Mouse (Mus musculus): Measurements from ENCODE around the gene Galnt5.

Gene Galnt5

GRCm38 (mm10) chr2:57997752-57998430 lies at the start of gene Galnt5:
Galnt5 (plus strand) TSS chr2:57997884.
- DNase-seq (ENCODE audit: low spot score in 2 of 2): no peak

- no peak for DNase-seq (ENCODE audit: low spot score in 2 of 2)
Observed at GRCm38 (mm10) chr2:57951620-57952019, 46.1 kb upstream of the Galnt5 start.

- DNase-seq (ENCODE audit: low spot score in 2 of 2): no peak
Observed at GRCm38 (mm10) chr2:57960786-57961185, 36.9 kb upstream of the Galnt5 start.

- DNase-seq (ENCODE audit: low spot score in 2 of 2): no peak
Observed at GRCm38 (mm10) chr2:57982248-57982647, 15.4 kb upstream of the Galnt5 start.

GRCm38 (mm10) chr2:57991084-57991483 lies 6.6 kb upstream of the Galnt5 start:
- DNase-seq (ENCODE audit: low spot score in 2 of 2): no peak

GRCm38 (mm10) chr2:58001497-58001896 lies 3.8 kb downstream of the Galnt5 start:
- DNase-seq (ENCODE audit: low spot score in 2 of 2): no peak

- no peak for DNase-seq (ENCODE audit: low spot score in 2 of 2)
Observed at GRCm38 (mm10) chr2:58007081-58007480, 9.4 kb downstream of the Galnt5 start.

GRCm38 (mm10) chr2:58023556-58023955 lies 25.9 kb downstream of the Galnt5 start:
- DNase-seq (ENCODE audit: low spot score in 2 of 2): no peak

GRCm38 (mm10) chr2:58026740-58027139 lies 29.1 kb downstream of the Galnt5 start:
- no peak for DNase-seq (ENCODE audit: low spot score in 2 of 2)

- no peak for DNase-seq (ENCODE audit: low spot score in 2 of 2)
Observed at GRCm38 (mm10) chr2:58029404-58029803, 31.7 kb downstream of the Galnt5 start.

- DNase-seq (ENCODE audit: low spot score in 2 of 2): no peak
Observed at GRCm38 (mm10) chr2:58031431-58031830, 33.7 kb downstream of the Galnt5 start.

GRCm38 (mm10) chr2:58035635-58036034 lies 38.0 kb downstream of the Galnt5 start:
- DNase-seq (ENCODE audit: low spot score in 2 of 2): no peak

GRCm38 (mm10) chr2:58036926-58037325 lies 39.2 kb downstream of the Galnt5 start:
- no peak for DNase-seq (ENCODE audit: low spot score in 2 of 2)

- DNase-seq (ENCODE audit: low spot score in 2 of 2): no peak
Observed at GRCm38 (mm10) chr2:58041867-58042266, 44.2 kb downstream of the Galnt5 start.

- no peak for DNase-seq (ENCODE audit: low spot score in 2 of 2)
Observed at GRCm38 (mm10) chr2:58052821-58053581, 55.3 kb downstream of the Galnt5 start, which contains the start of gene Ermn. Ermn (minus strand) TSS chr2:58052864.

GRCm38 (mm10) chr2:58055383-58055782 lies 57.7 kb downstream of the Galnt5 start:
- peak in 1 of 2 experiments; percentile 44 for DNase-seq (ENCODE audit: low spot score in 2 of 2)

GRCm38 (mm10) chr2:58079849-58080248 lies 82.2 kb downstream of the Galnt5 start:
- no peak for DNase-seq (ENCODE audit: low spot score in 2 of 2)

GRCm38 (mm10) chr2:58086420-58086819 lies 88.7 kb downstream of the Galnt5 start:
- DNase-seq (ENCODE audit: low spot score in 2 of 2): no peak

GRCm38 (mm10) chr2:58094818-58095217 lies 97.1 kb downstream of the Galnt5 start:
- DNase-seq (ENCODE audit: low spot score in 2 of 2): no peak
